Mouse (Mus musculus) cerebellum, adult 2 months (tissue): ENCODE results near the gene Ptcd3.

Experiments
- CTCF ChIP-seq: fragments of 200-500 bp; IDR thresholded peaks from 2 replicates; pipeline ENCODE4 v1.5.1; 2011; ENCODE audit warnings: low read depth, mild to moderate bottlenecking, control low read depth, low read length, moderate library complexity, borderline replicate concordance; ENCODE audit not compliant: insufficient read depth
- POLR2A ChIP-seq: fragments of 200-500 bp; IDR thresholded peaks from 2 replicates; pipeline ENCODE4 v1.6.1; 2011; ENCODE audit warnings: low read length, control low read depth, borderline replicate concordance; ENCODE audit not compliant: insufficient read depth

- TF ChIP-seq POLR2A (no peak), CTCF (no peak)
These were observed 36.6 kb upstream of the Ptcd3 start for GRCm38 (mm10) chr6:71945101-71945500.
